ENCODE assay signal across 7 mouse cellular contexts in the genomic region with DNA sequence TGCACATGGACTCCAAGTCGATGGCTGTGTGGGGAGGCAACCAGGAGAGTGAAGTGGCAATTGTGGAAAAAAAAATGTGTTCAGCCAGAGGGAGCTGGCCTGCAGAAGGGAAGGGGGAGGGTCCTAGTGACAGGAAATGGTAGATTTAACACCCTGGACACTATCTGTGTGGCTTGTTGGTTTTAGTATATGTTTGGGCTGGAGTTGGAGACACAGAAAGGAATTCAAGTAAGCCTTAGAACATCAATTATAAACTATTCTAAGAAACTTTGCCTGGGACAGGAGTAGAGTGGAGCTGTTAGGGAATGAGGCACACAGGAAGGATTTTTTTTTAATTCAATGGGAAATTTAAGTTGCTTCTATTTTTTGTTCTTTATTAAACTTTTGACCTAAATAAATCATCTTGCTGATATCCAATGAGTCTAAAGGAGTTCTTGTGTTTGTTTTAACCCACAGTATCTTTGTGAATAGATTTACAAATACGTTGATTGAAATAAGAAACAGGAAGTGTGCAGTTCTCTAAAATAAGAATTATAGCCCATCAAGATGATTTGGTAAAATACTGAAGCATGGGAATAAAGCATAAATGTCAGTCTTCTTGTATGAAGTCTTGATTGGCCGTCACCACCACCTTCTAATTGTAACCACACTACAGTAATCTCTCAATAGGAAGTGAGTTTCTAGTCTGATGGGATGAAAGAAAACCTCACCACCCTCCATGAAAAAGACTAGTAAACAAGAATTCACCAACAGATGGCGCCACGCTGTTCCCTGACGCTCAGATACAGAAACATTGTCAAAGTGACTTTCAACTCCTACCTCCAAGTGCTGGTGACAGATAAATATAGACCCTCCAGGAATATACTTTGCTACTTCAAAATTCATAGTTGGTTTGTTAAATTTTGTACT. TPM values are rescaled to one million over a fixed set of nuclear protein-coding genes. Genes with fewer than 3 reads are reported as not detected.
A peak's percentile ranks its signal among the peaks of the same experiment; 100 is the strongest.
DNase-seq lines count a peak whose midpoint lies in the region.

No protein-coding gene starts in this region.

- peak; percentile 19 for DNase-seq in heart, postnatal 4 days
- no peak for DNase-seq in heart, adult 8-10 months (ENCODE audit: low spot score)
- DNase-seq in retina, embryonic 14.5 days (ENCODE audit: low spot score): peak; percentile 44
- no peak for DNase-seq in retina, postnatal 1 day
- peak; percentile 24 for DNase-seq in brain, adult 2 months (ENCODE audit: low read depth, low spot score)
- peak; percentile 16 for DNase-seq in thymus, postnatal 14 days
- no peak for DNase-seq in ovary, postnatal 10 days (ENCODE audit: low spot score)

RNA-seq across cellular contexts. Expression of a gene that starts 27.7 kb away (rescaled TPM):
- 1 to 10 TPM in 1 of 2 experiments, under 1 TPM in 1; 0.99 to 1.2 TPM for total RNA-seq in heart, postnatal 4 days (2021)
- total RNA-seq in heart, adult 8-10 months (2022): 1 to 10 TPM; 1.4 to 1.9 (median 1.6) TPM

Comparison
In these comparisons a context has a peak if more than half of its experiments do, and no peak if none do; other contexts are left out.
1. DNase-seq: peak in heart, postnatal 4 days (single experiment), retina, embryonic 14.5 days (single experiment), brain, adult 2 months (single experiment) and thymus, postnatal 14 days (single experiment); none in heart, adult 8-10 months (single experiment), retina, postnatal 1 day (single experiment) and ovary, postnatal 10 days (single experiment).